Mouse (Mus musculus) cortical plate, adult 2 months (tissue): Measurements from ENCODE around the gene Dlgap3. TPM values are rescaled to one million over a fixed set of nuclear protein-coding genes. Genes with fewer than 3 reads are reported as not detected.

Experiments
- H3K27ac ChIP-seq: fragments of 200-500 bp; 2 replicates; pipeline ENCODE4 v1.5.1; 2012; ENCODE audit warnings: low read length, control low read depth, inconsistent platforms; ENCODE audit not compliant: insufficient read depth
- H3K4me1 ChIP-seq: fragments of 200-500 bp; 2 replicates; pipeline ENCODE4 v1.6.1; 2011; ENCODE audit warnings: low read length; ENCODE audit not compliant: control insufficient read depth, insufficient read depth
- H3K4me3 ChIP-seq: fragments of 200-500 bp; 2 replicates; pipeline ENCODE4 v1.5.1; 2011; ENCODE audit warnings: mild to moderate bottlenecking, low read length, control low read depth; ENCODE audit not compliant: insufficient read depth
- CTCF ChIP-seq: fragments of 200-500 bp; IDR thresholded peaks from 2 replicates; pipeline ENCODE4 v1.5.1; 2011; ENCODE audit warnings: mild to moderate bottlenecking, control low read depth, low read length; ENCODE audit not compliant: insufficient read depth; ENCODE audit errors: extremely low read depth
- POLR2A ChIP-seq: fragments of 200-500 bp; IDR thresholded peaks from 2 replicates; pipeline ENCODE4 v1.6.1; 2011; ENCODE audit warnings: mild to moderate bottlenecking, low read length, control low read depth; ENCODE audit not compliant: insufficient read depth; ENCODE audit errors: extremely low read depth
- polyA plus RNA-seq: library from polyadenylated mRNA; depleted of rRNA; stranded (reverse); fragments of >200 nt; gene quantifications from 2 replicates; pipeline ENCODE4 v1.2.3, GENCODE M21; 2012; rRNA removed

Gene Dlgap3
- polyA plus RNA-seq, 1 experiment = 222 TPM

GRCm38 (mm10) chr4:127251963-127252585 is 83.1 kb downstream of the Dlgap3 start:
- Histone ChIP-seq H3K4me1 (peaks cover 3% of the 10 kb centered on the region; the same call in 1 of the 2 replicates), H3K27ac (no peak overlapping the region), H3K4me3 (no peak overlapping the region)
- TF ChIP-seq CTCF = no peak

GRCm38 (mm10) chr4:127256739-127257138 is 87.7 kb downstream of the Dlgap3 start:
- no peak for TF ChIP-seq CTCF
- TF ChIP-seq POLR2A = no peak
- Histone ChIP-seq H3K4me1 (peaks cover 2% of the 10 kb centered on the region; the same call in 1 of the 2 replicates), H3K4me3 (no peak overlapping the region), H3K27ac (no peak overlapping the region)

- H3K27ac ChIP-seq = no peak overlapping the region
- no peaks in the 10 kb centered on the region for H3K4me1 ChIP-seq
- TF ChIP-seq CTCF (no peak), POLR2A (no peak)
- no peak overlapping the region for H3K4me3 ChIP-seq
These were observed 89.3 kb downstream of the Dlgap3 start for GRCm38 (mm10) chr4:127258186-127258897.

GRCm38 (mm10) chr4:127261601-127262000 is 92.6 kb downstream of the Dlgap3 start:
- TF ChIP-seq CTCF (no peak), POLR2A (no peak)
- no peak overlapping the region for H3K4me3 ChIP-seq

GRCm38 (mm10) chr4:127263438-127264182 is 94.6 kb downstream of the Dlgap3 start:
- Histone ChIP-seq H3K4me3 (no peak overlapping the region), H3K27ac (peak overlapping the region; percentile 3; the same call in 1 of the 2 replicates)
- no peak for TF ChIP-seq CTCF
- no peak for TF ChIP-seq POLR2A

More at GRCm38 (mm10) chr4:127261601-127262000, 92.6 kb downstream of the Dlgap3 start:
- no peak overlapping the region for H3K27ac ChIP-seq
- H3K4me1 ChIP-seq = no peaks in the 10 kb centered on the region

GRCm38 (mm10) chr4:127264183-127264554 is 95.2 kb downstream of the Dlgap3 start:
- no peak overlapping the region for H3K27ac ChIP-seq
- TF ChIP-seq POLR2A (no peak), CTCF (no peak)
- H3K4me1 ChIP-seq = no peaks in the 10 kb centered on the region
- no peak overlapping the region for H3K4me3 ChIP-seq

More at GRCm38 (mm10) chr4:127263438-127264182, 94.6 kb downstream of the Dlgap3 start:
- no peaks in the 10 kb centered on the region for H3K4me1 ChIP-seq

GRCm38 (mm10) chr4:127278451-127279001 is 109.5 kb downstream of the Dlgap3 start:
- no peaks in the 10 kb centered on the region for H3K4me1 ChIP-seq
- TF ChIP-seq POLR2A = no peak
- H3K4me3 ChIP-seq = no peak overlapping the region
- peak overlapping the region; percentile 63; the same call in 1 of the 2 replicates for H3K27ac ChIP-seq

- no peak overlapping the region for H3K27ac ChIP-seq
- no peaks in the 10 kb centered on the region for H3K4me1 ChIP-seq
- H3K4me3 ChIP-seq = no peak overlapping the region
- TF ChIP-seq CTCF (no peak), POLR2A (no peak)
These were observed 110.2 kb downstream of the Dlgap3 start for GRCm38 (mm10) chr4:127279241-127279640.

Other genes with a start within 250 kb of the Dlgap3 start
- 22.2 and 22.4 TPM in 2 replicates for gene Zmym4, start 201.1 kb upstream of the Dlgap3 start, polyA plus RNA-seq
- 111 and 114 TPM in 2 replicates for gene Sfpq, start 147.9 kb upstream of the Dlgap3 start, polyA plus RNA-seq
- 7.7 and 9.0 TPM in 2 replicates for gene Zmym1, start 108.1 kb upstream of the Dlgap3 start, polyA plus RNA-seq
- gene Zmym6, start 91.8 kb upstream of the Dlgap3 start, polyA plus RNA-seq = 40.3 and 48.0 TPM in 2 replicates
- 9.5 and 11.6 TPM in 2 replicates for gene Tmem35b, start 45.5 kb upstream of the Dlgap3 start, polyA plus RNA-seq
- 85.9 and 87.5 TPM in 2 replicates for gene Smim12, start 74.6 kb downstream of the Dlgap3 start, polyA plus RNA-seq
- 8.5 and 9.9 TPM in 2 replicates for gene Gja4, start 144.8 kb downstream of the Dlgap3 start, polyA plus RNA-seq
- gene Gjb3, start 161.6 kb downstream of the Dlgap3 start, polyA plus RNA-seq = 0.04 and 0.06 TPM in 2 replicates
- gene Gjb4, start 184.9 kb downstream of the Dlgap3 start, polyA plus RNA-seq = not detected in 2 replicates
- not detected in 2 replicates for gene Gjb5, start 189.0 kb downstream of the Dlgap3 start, polyA plus RNA-seq